Mouse (Mus musculus) embryonic stem cell, embryonic (primary cell): ENCODE results near the gene Maco1.

ENCODE experiments used
- CTCF ChIA-PET, 4 experiments: fragments of 300-600 bp in 2 of 4; fragments of 350-600 bp in 2 of 4; sonication (Branson Sonifier 250); formaldehyde crosslinking; loops; one replicate each; lab custom pipeline; 2022; ENCODE audit warnings: inconsistent platforms in 2 of 4; lab: Charles Lee
- POLR2A ChIA-PET, 4 experiments: fragments of 300-600 bp in 2 of 4; fragments of 350-600 bp in 2 of 4; sonication (Branson Sonifier 250); formaldehyde crosslinking; loops; one replicate each; lab custom pipeline; 2022; ENCODE audit warnings: antibody characterized with exemption in 4 of 4, inconsistent platforms in 1 of 4; lab: Charles Lee

Maco1 gene

GRCm38 (mm10) chr4:134760793-134761201, 92.3 kb downstream of the Maco1 start:
- CTCF ChIA-PET, result interaction anchor here in 1 of 4 experiments (0.9 to 1.0 kb wide), 2 partner anchors 15 to 43 kb away, joined by 3 read pairs; no protein-coding TSS in a partner anchor
- POLR2A ChIA-PET, result interaction anchor here in 2 of 4 experiments (1.2 to 1.5 kb wide), 2 partner anchors 16 to 78 kb away, joined by 3 read pairs; no protein-coding TSS in a partner anchor

GRCm38 (mm10) chr4:134760281-134760680, 92.9 kb downstream of the Maco1 start:
- ChIA-PET POLR2A (interaction anchor here in 3 of 4 experiments (0.8 to 2.1 kb wide), 6 partner anchors 8 to 78 kb away, joined by 3 to 7 read pairs (median 3); partner anchors contain the start of gene Man1c1 (in 1 of the 3)), CTCF (interaction anchor here in 1 of 4 experiments (1.3 kb wide), 1 partner anchor 24 kb away, joined by 5 read pairs; no protein-coding TSS in a partner anchor)

GRCm38 (mm10) chr4:134759564-134759963, 93.6 kb downstream of the Maco1 start:
- ChIA-PET POLR2A (interaction anchor here in 3 of 4 experiments (0.5 to 2.1 kb wide), 8 partner anchors 8 to 1965 kb away, joined by 3 to 7 read pairs (median 4); partner anchors contain the start of genes Ldlrap1 (in 1 of the 3) and Man1c1 (in 1 of the 3)), CTCF (interaction anchor here in 3 of 4 experiments (1.2 to 1.3 kb wide), 4 partner anchors 10 to 34 kb away, joined by 3 to 5 read pairs (median 4); no protein-coding TSS in a partner anchor)

GRCm38 (mm10) chr4:134758922-134759321, 94.2 kb downstream of the Maco1 start:
- ChIA-PET CTCF (interaction anchor here in 3 of 4 experiments (1.0 to 1.3 kb wide), 7 partner anchors 9 to 216 kb away, joined by 3 to 5 read pairs (median 4); no protein-coding TSS in a partner anchor), POLR2A (interaction anchor here in 3 of 4 experiments (0.6 to 2.1 kb wide), 6 partner anchors 9 to 34 kb away, joined by 3 to 7 read pairs (median 4); partner anchors contain the start of gene Ldlrap1 (in 1 of the 3))

GRCm38 (mm10) chr4:134758367-134758766, 94.8 kb downstream of the Maco1 start:
- CTCF ChIA-PET, result interaction anchor here in 3 of 4 experiments (0.6 to 2.0 kb wide), 8 partner anchors 8 to 215 kb away, joined by 3 to 10 read pairs (median 4); partner anchors contain the start of gene Ldlrap1 (in 1 of the 3)
- POLR2A ChIA-PET, result interaction anchor here in 3 of 4 experiments (1.0 to 2.1 kb wide), 3 partner anchors 9 to 10 kb away, joined by 3 to 7 read pairs (median 4); no protein-coding TSS in a partner anchor

GRCm38 (mm10) chr4:134756953-134757352, 96.2 kb downstream of the Maco1 start:
- CTCF ChIA-PET, result interaction anchor here in 2 of 4 experiments (0.5 to 2.0 kb wide), 3 partner anchors 11 to 356 kb away, joined by 3 to 10 read pairs (median 6); no protein-coding TSS in a partner anchor
- POLR2A ChIA-PET, result interaction anchor here in 2 of 4 experiments (0.8 to 1.0 kb wide), 2 partner anchors 11 to 20 kb away, joined by 3 read pairs; partner anchors contain the start of gene Ldlrap1 (in 1 of the 2)

- CTCF ChIA-PET, result interaction anchor here in 2 of 4 experiments (0.6 to 1.4 kb wide), 4 partner anchors 9 to 44 kb away, joined by 3 to 6 read pairs (median 4); no protein-coding TSS in a partner anchor
Observed at GRCm38 (mm10) chr4:134754941-134755340, 98.2 kb downstream of the Maco1 start.

GRCm38 (mm10) chr4:134754371-134754770, 98.8 kb downstream of the Maco1 start:
- POLR2A ChIA-PET, result interaction anchor here in 1 of 4 experiments (0.9 to 2.2 kb wide), 4 partner anchors 11 to 169 kb away, joined by 3 to 5 read pairs (median 4); partner anchors contain the start of genes Ldlrap1 and Rsrp1
- CTCF ChIA-PET, result interaction anchor here in 3 of 4 experiments (0.6 to 1.8 kb wide), 9 partner anchors 8 to 471 kb away, joined by 3 to 6 read pairs (median 4); no protein-coding TSS in a partner anchor

More at GRCm38 (mm10) chr4:134754941-134755340, 98.2 kb downstream of the Maco1 start:
- POLR2A ChIA-PET, result interaction anchor here in 2 of 4 experiments (0.5 to 1.5 kb wide), 3 partner anchors 14 to 168 kb away, joined by 3 to 4 read pairs (median 3); partner anchors contain the start of genes Ldlrap1 (in 1 of the 2) and Rsrp1 (in 1 of the 2)

- ChIA-PET CTCF (interaction anchor here in 3 of 4 experiments (0.6 to 1.8 kb wide), 7 partner anchors 8 to 471 kb away, joined by 3 to 6 read pairs (median 4); no protein-coding TSS in a partner anchor), POLR2A (interaction anchor here in 2 of 4 experiments (0.9 to 2.2 kb wide), 5 partner anchors 11 to 170 kb away, joined by 3 to 5 read pairs (median 4); partner anchors contain the start of genes Ldlrap1 (in 1 of the 2) and Rsrp1 (in 1 of the 2))
Observed at GRCm38 (mm10) chr4:134753516-134754261, 99.5 kb downstream of the Maco1 start.

GRCm38 (mm10) chr4:134752911-134753426, 100.2 kb downstream of the Maco1 start:
- CTCF ChIA-PET, result interaction anchor here in 1 of 4 experiments (1.3 to 1.8 kb wide), 3 partner anchors 23 to 41 kb away, joined by 3 to 5 read pairs (median 3); no protein-coding TSS in a partner anchor
- POLR2A ChIA-PET, result interaction anchor here in 3 of 4 experiments (0.6 to 2.2 kb wide), 4 partner anchors 10 to 34 kb away, joined by 3 to 5 read pairs (median 4); no protein-coding TSS in a partner anchor
